Mouse (Mus musculus) urinary bladder, postnatal 36 days (tissue): ENCODE data around the gene Pank3.
"Not testable (repeated sequence)": the region's sequence is repeated elsewhere in the genome, so short reads cannot be mapped to it uniquely, and the experiment has no call there.

Source experiments
- DNase-seq, 2 experiments: peaks; one replicate each; pipeline ENCODE4 v3.0.0; 2022; ENCODE audit warnings: low spot score in 2 of 2, mixed read lengths in 1 of 2

Gene Pank3

DNA sequence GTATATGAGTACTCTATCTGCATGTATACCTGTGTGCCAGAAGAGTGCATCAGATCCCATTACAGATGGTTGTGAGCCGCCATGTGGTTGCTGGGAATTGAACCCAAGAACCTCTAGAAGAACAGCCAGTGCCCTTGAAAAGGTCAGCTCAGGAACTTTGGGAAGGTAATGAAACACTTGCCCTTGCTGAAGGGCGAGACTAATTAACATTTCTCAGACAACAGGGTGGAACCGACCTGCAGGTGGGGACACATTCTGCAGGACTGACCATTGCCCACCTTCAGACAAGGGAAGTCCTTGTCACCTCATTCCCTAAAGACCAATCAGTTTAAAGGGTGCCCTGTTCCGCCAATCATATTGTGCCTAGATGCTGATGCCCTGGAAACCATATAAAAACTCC is 71.5 kb downstream of the Pank3 start:
- DNase-seq = not testable (repeated sequence)
